Mouse (Mus musculus) myocyte (in vitro differentiated cells): ENCODE data around the gene Nlrp4c. TPM values are rescaled to one million over a fixed set of nuclear protein-coding genes. Genes with fewer than 3 reads are reported as not detected.
"Not testable (repeated sequence)": the region's sequence is repeated elsewhere in the genome, so short reads cannot be mapped to it uniquely, and the experiment has no call there.

Experiments
- H3K27me3 ChIP-seq: one replicate; pipeline ENCODE4 v1.6.1; 2011; ENCODE audit not compliant: control insufficient read depth, insufficient read depth, insufficient read length
- H3K36me3 ChIP-seq: one replicate; pipeline ENCODE4 v1.6.1; 2011; ENCODE audit not compliant: control insufficient read depth, insufficient read depth
- H3K4me2 ChIP-seq: one replicate; pipeline ENCODE4 v1.6.1; 2011; ENCODE audit warnings: low read depth, control low read depth
- H3K4me3 ChIP-seq: one replicate; pipeline ENCODE4 v1.5.1; 2011; ENCODE audit warnings: mild to moderate bottlenecking, control low read depth, moderate library complexity
- H3K79me2 ChIP-seq: one replicate; pipeline ENCODE4 v1.6.1; 2011; ENCODE audit not compliant: control insufficient read depth, insufficient read depth
- H3ac ChIP-seq: one replicate; pipeline ENCODE4 v1.6.1; 2011; ENCODE audit not compliant: control insufficient read depth, insufficient read length
- CEBPB ChIP-seq: IDR thresholded peaks from 2 replicates; pipeline ENCODE4 v1.6.1; 2011; ENCODE audit warnings: mild to moderate bottlenecking, moderate library complexity; ENCODE audit not compliant: poor library complexity, insufficient read depth, severe bottlenecking
- E2F4 ChIP-seq: IDR thresholded peaks from one replicate; pipeline ENCODE4 v1.6.1; 2011; ENCODE audit warnings: mild to moderate bottlenecking, control low read depth, moderate library complexity; ENCODE audit not compliant: insufficient read depth
- MAX ChIP-seq: IDR thresholded peaks from one replicate; pipeline ENCODE4 v1.6.1; 2011; ENCODE audit warnings: low read depth, mild to moderate bottlenecking, control low read depth
- MYOD1 ChIP-seq, 3 experiments: IDR thresholded peaks; one replicate each; pipeline ENCODE4 v1.6.1; 2011; ENCODE audit warnings: control low read depth in 2 of 3, low read depth in 2 of 3, mild to moderate bottlenecking in 2 of 3, moderate library complexity in 1 of 3; ENCODE audit not compliant: insufficient read length in 2 of 3, control insufficient read depth in 1 of 3
- MYOG ChIP-seq, 3 experiments: IDR thresholded peaks; one replicate each; pipeline ENCODE4 v1.6.1; 2011; ENCODE audit warnings: control low read depth in 2 of 3, low read depth in 2 of 3, mild to moderate bottlenecking in 2 of 3; ENCODE audit not compliant: insufficient read length in 2 of 3, control insufficient read depth in 1 of 3, insufficient read depth in 1 of 3
- POLR2A ChIP-seq: IDR thresholded peaks from one replicate; pipeline ENCODE4 v1.6.1; 2011; ENCODE audit warnings: low read depth, mild to moderate bottlenecking, control low read depth, moderate library complexity; ENCODE audit not compliant: insufficient read length
- POLR2AphosphoS2 ChIP-seq: IDR thresholded peaks from one replicate; pipeline ENCODE4 v1.6.1; 2011; ENCODE audit warnings: low read depth, control low read depth; ENCODE audit not compliant: insufficient read length
- REST ChIP-seq: IDR thresholded peaks from one replicate; pipeline ENCODE4 v1.6.1; 2011; ENCODE audit warnings: mild to moderate bottlenecking, control low read depth, moderate library complexity; ENCODE audit not compliant: insufficient read depth, insufficient read length
- SRF ChIP-seq: IDR thresholded peaks from one replicate; pipeline ENCODE4 v1.6.1; 2011; ENCODE audit warnings: low read depth; ENCODE audit not compliant: control insufficient read depth, insufficient read length
- TCF12 ChIP-seq: IDR thresholded peaks from one replicate; pipeline ENCODE4 v1.6.1; 2011; ENCODE audit warnings: mild to moderate bottlenecking, control low read depth; ENCODE audit not compliant: poor library complexity, insufficient read depth, severe bottlenecking
- TCF3 ChIP-seq: IDR thresholded peaks from one replicate; pipeline ENCODE4 v1.6.1; 2011; ENCODE audit warnings: low read depth, control low read depth; ENCODE audit not compliant: insufficient read length
- USF1 ChIP-seq: IDR thresholded peaks from one replicate; pipeline ENCODE4 v1.6.1; 2011; ENCODE audit warnings: low read depth, mild to moderate bottlenecking, control low read depth, moderate library complexity
- polyA plus RNA-seq: library from polyadenylated mRNA; unstranded; fragments of >200 nt; fragmentation: generic; extraction: Trizol; gene quantifications from one replicate; pipeline ENCODE4 v1.2.1, GENCODE M21; 2012; ENCODE audit warnings: missing spikeins

Gene Nlrp4c
- not detected for polyA plus RNA-seq

- no peak within 1 kb of the TSS for H3K4me3 ChIP-seq
- no peaks in the 10 kb centered on the region for H3K27me3 ChIP-seq
- H3K36me3 ChIP-seq = no peaks in the 10 kb centered on the region
- H3K4me2 ChIP-seq = no peak within 1 kb of the TSS
- H3ac ChIP-seq = no peak within 1 kb of the TSS
- H3K79me2 ChIP-seq = no peaks in the 10 kb centered on the region
- TF ChIP-seq MYOD1 (IDR thresholded peaks at IDR 0.05; ENCODE audit: control insufficient read depth in 1 of 3, insufficient read length in 2 of 3, low read depth in 2 of 3) (no peak), USF1 (no peak), MAX (no peak), TCF12 (no peak), REST (no peak), E2F4 (no peak), TCF3 (no peak), SRF (no peak), POLR2A (no peak), POLR2AphosphoS2 (no peak), MYOG (IDR thresholded peaks at IDR 0.05; ENCODE audit: control insufficient read depth in 1 of 3, insufficient read depth in 1 of 3, insufficient read length in 2 of 3, low read depth in 2 of 3) (no peak), CEBPB (no peak)
Measured at GRCm38 (mm10) chr7:6044861-6045260, at the start of gene Nlrp4c. Gene Nlrp4c, plus strand, starts transcription at chr7:6045161.

DNA sequence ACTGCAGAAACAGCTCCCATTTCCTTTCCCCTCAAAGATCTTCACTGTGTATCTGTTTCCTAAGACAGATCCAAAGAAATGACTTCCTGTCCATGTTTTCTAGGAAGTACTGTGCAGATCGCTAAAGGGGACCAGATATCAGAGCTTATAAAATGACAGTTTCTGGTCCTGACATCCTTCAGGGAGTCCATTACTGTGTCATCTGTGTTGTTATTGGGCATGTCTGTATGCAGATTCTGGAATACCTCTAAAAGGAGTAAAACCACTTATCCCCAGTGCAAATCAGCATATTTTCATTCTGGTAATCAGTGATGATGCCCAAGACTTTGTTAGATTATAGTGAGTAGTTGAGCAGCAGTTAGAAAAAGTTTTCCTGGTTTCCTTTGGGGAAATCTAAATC lies 34.1 kb upstream of the Nlrp4c start, which contains the start of gene Vmn1r65:
Gene Vmn1r65 (minus strand): TSS at position 101 of the 400 bp plus-strand sequence.
- no peak within 1 kb of the TSS for H3ac ChIP-seq
- no peaks in the 10 kb centered on the region for H3K79me2 ChIP-seq
- no peaks in the 10 kb centered on the region for H3K27me3 ChIP-seq
- H3K4me3 ChIP-seq = no peak within 1 kb of the TSS
- no peaks in the 10 kb centered on the region for H3K36me3 ChIP-seq
- no peak for TF ChIP-seq REST
- no peak within 1 kb of the TSS for H3K4me2 ChIP-seq

DNA sequence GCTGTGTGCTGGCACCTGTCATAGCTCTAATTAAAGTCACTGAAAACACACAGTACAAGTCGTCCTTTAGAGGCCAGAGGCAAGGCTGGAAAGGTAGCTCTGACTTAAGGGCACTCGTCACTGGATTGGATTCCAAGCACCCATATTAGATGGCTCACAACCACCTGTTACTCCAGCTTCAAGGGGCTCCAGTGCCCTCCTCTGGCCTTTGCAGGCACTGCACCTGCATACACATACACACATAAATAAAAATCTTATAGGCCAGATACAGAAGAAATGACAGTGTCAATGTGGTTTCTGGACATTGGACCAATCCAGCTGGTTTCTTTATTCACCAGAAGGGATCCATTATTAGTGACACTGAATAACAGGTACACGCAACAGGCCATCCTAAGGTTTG lies 74.5 kb downstream of the Nlrp4c start:
- H3K4me3 ChIP-seq = no peak overlapping the region
- TF ChIP-seq CEBPB = no peak
- no peak for TF ChIP-seq POLR2AphosphoS2
- TF ChIP-seq REST = no peak
- TF ChIP-seq MAX = no peak
- TF ChIP-seq TCF3 = no peak
- TF ChIP-seq USF1 = no peak
- TF ChIP-seq MYOG (IDR thresholded peaks at IDR 0.05; ENCODE audit: control insufficient read depth in 1 of 3, insufficient read depth in 1 of 3, insufficient read length in 2 of 3, low read depth in 2 of 3) = no peak
- TF ChIP-seq POLR2A = no peak
- TF ChIP-seq MYOD1 (IDR thresholded peaks at IDR 0.05; ENCODE audit: control insufficient read depth in 1 of 3, insufficient read length in 2 of 3, low read depth in 2 of 3) = no peak
- no peak for TF ChIP-seq E2F4
- TF ChIP-seq SRF = no peak
- no peak for TF ChIP-seq TCF12
- no peaks in the 10 kb centered on the region for H3K27me3 ChIP-seq
- H3ac ChIP-seq = no peak overlapping the region
- H3K4me2 ChIP-seq = no peak overlapping the region
- H3K79me2 ChIP-seq = no peaks in the 10 kb centered on the region
- no peaks in the 10 kb centered on the region for H3K36me3 ChIP-seq

DNA sequence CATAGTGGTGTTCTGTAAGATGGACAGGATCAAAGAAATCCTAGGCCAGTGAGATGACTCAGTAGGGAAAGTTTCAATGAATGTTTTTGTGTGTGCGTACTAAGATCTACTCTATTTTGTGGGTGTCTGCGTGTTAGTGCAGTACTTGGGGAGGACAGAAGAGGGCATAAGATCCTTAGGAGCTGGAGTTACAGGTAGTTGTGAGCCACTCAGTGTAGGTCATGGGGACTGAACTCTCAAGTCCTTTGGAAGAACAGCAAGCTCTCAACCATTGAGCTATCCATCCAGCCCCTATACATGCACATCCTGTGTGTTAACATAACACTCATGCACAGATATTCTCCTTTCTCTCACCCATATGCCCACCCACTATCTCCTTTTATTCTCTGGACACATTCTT lies 75.1 kb downstream of the Nlrp4c start:
- H3K79me2 ChIP-seq, H3K36me3 ChIP-seq, H3K27me3 ChIP-seq, H3ac ChIP-seq, H3K4me2 ChIP-seq, H3K4me3 ChIP-seq: not testable (repeated sequence)

DNA sequence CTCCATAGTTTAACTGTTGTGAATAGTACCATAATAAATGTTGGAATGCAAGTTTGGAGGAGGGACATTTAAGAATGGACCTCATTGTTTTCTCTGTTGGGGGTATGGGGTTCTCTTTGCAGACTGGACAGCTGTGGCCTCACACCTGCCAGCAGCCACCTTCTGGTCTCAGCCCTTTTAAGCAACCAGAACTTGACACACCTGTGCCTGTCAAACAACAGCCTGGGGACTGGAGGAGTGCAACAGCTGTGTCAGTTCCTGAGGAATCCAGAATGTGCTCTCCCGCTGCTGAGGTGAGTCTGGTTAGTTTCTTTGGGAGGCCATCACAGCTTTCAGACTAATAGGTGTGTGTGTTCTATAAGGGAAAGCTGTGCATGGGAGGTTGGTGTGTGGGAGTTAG lies 76.2 kb downstream of the Nlrp4c start:
- TF ChIP-seq TCF3 = peak; percentile 42
- TF ChIP-seq TCF12 = peak; percentile 84
- peak; percentile 61 to 84 (median 65) for TF ChIP-seq MYOG (IDR thresholded peaks at IDR 0.05; ENCODE audit: control insufficient read depth in 1 of 3, insufficient read depth in 1 of 3, insufficient read length in 2 of 3, low read depth in 2 of 3)
- peak; percentile 47 to 93 (median 87) for TF ChIP-seq MYOD1 (IDR thresholded peaks at IDR 0.05; ENCODE audit: control insufficient read depth in 1 of 3, insufficient read length in 2 of 3, low read depth in 2 of 3)
- not testable (repeated sequence) for H3K36me3 ChIP-seq, H3K79me2 ChIP-seq, H3K4me3 ChIP-seq, H3K27me3 ChIP-seq, H3ac ChIP-seq
- peak overlapping the region; percentile 14 for H3K4me2 ChIP-seq
